Mouse (Mus musculus) MEL (cell line): ENCODE measurements around the gene Kctd17. TPM values are rescaled to one million over a fixed set of nuclear protein-coding genes. Genes with fewer than 3 reads are reported as not detected.

Experiments used
- DNase-seq: peaks from one replicate; pipeline ENCODE4 v3.0.0; 2011; ENCODE audit warnings: low read depth, low spot score
- H3K27ac ChIP-seq: 2 replicates; pipeline ENCODE4 v1.5.1; 2012; ENCODE audit warnings: low read depth, mild to moderate bottlenecking, control low read depth, low read length, moderate library complexity; ENCODE audit not compliant: control insufficient read depth
- H3K27me3 ChIP-seq, 2 experiments: fragments of 150-350 bp in 1 of 2; sonication (generic) in 1 of 2; 2 replicates each; pipeline ENCODE4 v1.6.1; 2012; ENCODE audit warnings: low read length in 2 of 2, mild to moderate bottlenecking in 2 of 2, improper control_type of control experiment in 1 of 2, moderate library complexity in 1 of 2; ENCODE audit not compliant: insufficient read depth in 2 of 2, control insufficient read depth in 1 of 2
- H3K36me3 ChIP-seq, 2 experiments: 2 replicates each; pipeline ENCODE4 v1.6.1; 2012 to 2014; ENCODE audit warnings: low read length in 2 of 2, improper control_type of control experiment in 1 of 2, inconsistent platforms in 1 of 2, mild to moderate bottlenecking in 1 of 2; ENCODE audit not compliant: insufficient read depth in 2 of 2, control insufficient read depth in 1 of 2
- H3K4me1 ChIP-seq, 2 experiments: fragments of 150-350 bp in 1 of 2; sonication (generic) in 1 of 2; 2 replicates each; pipeline ENCODE4 v1.6.1; 2012; ENCODE audit warnings: low read length in 2 of 2, improper control_type of control experiment in 1 of 2, mild to moderate bottlenecking in 1 of 2; ENCODE audit not compliant: insufficient read depth in 2 of 2, control insufficient read depth in 1 of 2
- H3K4me3 ChIP-seq, 2 experiments: fragments of 150-350 bp in 1 of 2; sonication (generic) in 1 of 2; 2 replicates each; pipeline ENCODE4 v1.5.1; 2012; ENCODE audit warnings: low read depth in 2 of 2, low read length in 2 of 2, mild to moderate bottlenecking in 2 of 2, moderate library complexity in 2 of 2, control low read depth in 1 of 2, improper control_type of control experiment in 1 of 2; ENCODE audit not compliant: control insufficient read depth in 1 of 2, insufficient read depth in 1 of 2
- H3K79me2 ChIP-seq: 2 replicates; pipeline ENCODE4 v1.6.1; 2012; ENCODE audit warnings: mild to moderate bottlenecking, low read length, moderate library complexity; ENCODE audit not compliant: control insufficient read depth, poor library complexity, insufficient read depth
- H3K9ac ChIP-seq: 2 replicates; pipeline ENCODE4 v1.6.1; 2012; ENCODE audit warnings: low read depth, mild to moderate bottlenecking, control low read depth, low read length, moderate library complexity; ENCODE audit not compliant: control insufficient read depth, poor library complexity, severe bottlenecking
- H3K9me3 ChIP-seq: fragments of 150-350 bp; sonication (generic); replicated peaks from 2 replicates; pipeline ENCODE4 v1.6.1; 2012; ENCODE audit warnings: mild to moderate bottlenecking, low read length, improper control_type of control experiment, moderate library complexity; ENCODE audit not compliant: insufficient read depth
- CHD1 ChIP-seq: IDR thresholded peaks from 2 replicates; pipeline ENCODE4 v1.6.1; 2012; ENCODE audit warnings: low read depth, mild to moderate bottlenecking, inconsistent platforms, low read length, improper control_type of control experiment
- CHD2 ChIP-seq: IDR thresholded peaks from 2 replicates; pipeline ENCODE4 v1.6.1; 2011; ENCODE audit warnings: low read length, improper control_type of control experiment
- CTCF ChIP-seq, 3 experiments: IDR thresholded peaks in 2 of 3; conservative IDR thresholded peaks in 1 of 3; 2 replicates each; pipeline ENCODE4 v1.5.1; 2011 to 2012; ENCODE audit warnings: low read length in 3 of 3, low read depth in 2 of 3, mild to moderate bottlenecking in 2 of 3, improper control_type of control experiment in 1 of 3, inconsistent platforms in 1 of 3, mixed read lengths in 1 of 3, moderate library complexity in 1 of 3; ENCODE audit not compliant: control insufficient read depth in 1 of 3, insufficient read depth in 1 of 3, poor library complexity in 1 of 3, severe bottlenecking in 1 of 3
- ELF1 ChIP-seq: IDR thresholded peaks from 2 replicates; pipeline ENCODE4 v1.6.1; 2014; ENCODE audit warnings: low read depth, mild to moderate bottlenecking, inconsistent platforms, low read length, improper control_type of control experiment, moderate library complexity
- EP300 ChIP-seq, 2 experiments: IDR thresholded peaks; 2 replicates each; pipeline ENCODE4 v1.6.1; 2011; ENCODE audit warnings: improper control_type of control experiment in 2 of 2, low read length in 2 of 2, low read depth in 1 of 2, mild to moderate bottlenecking in 1 of 2
- GABPA ChIP-seq: IDR thresholded peaks from 2 replicates; pipeline ENCODE4 v1.6.1; 2012; ENCODE audit warnings: low read depth, mild to moderate bottlenecking, inconsistent platforms, low read length, improper control_type of control experiment, moderate library complexity
- HCFC1 ChIP-seq: IDR thresholded peaks from 2 replicates; pipeline ENCODE4 v1.6.1; 2012; ENCODE audit warnings: low read depth, mild to moderate bottlenecking, inconsistent platforms, low read length, improper control_type of control experiment, moderate library complexity
- MAX ChIP-seq: IDR thresholded peaks from 2 replicates; pipeline ENCODE4 v1.6.1; 2011; ENCODE audit warnings: low read length, improper control_type of control experiment
- MEF2A ChIP-seq: IDR thresholded peaks from 2 replicates; pipeline ENCODE4 v1.6.1; 2014; ENCODE audit warnings: low read depth, mild to moderate bottlenecking, inconsistent platforms, low read length, improper control_type of control experiment; ENCODE audit not compliant: poor library complexity, insufficient replicate concordance, severe bottlenecking; ENCODE audit errors: extremely low read depth
- MXI1 ChIP-seq: IDR thresholded peaks from 2 replicates; pipeline ENCODE4 v1.6.1; 2011; ENCODE audit warnings: mild to moderate bottlenecking, low read depth, low read length, improper control_type of control experiment
- MYB ChIP-seq: IDR thresholded peaks from 2 replicates; pipeline ENCODE4 v1.6.1; 2011; ENCODE audit warnings: mild to moderate bottlenecking, low read depth, low read length, improper control_type of control experiment
- POLR2A ChIP-seq, 2 experiments: IDR thresholded peaks; 2 replicates each; pipeline ENCODE4 v1.6.1; 2011 to 2012; ENCODE audit warnings: low read length in 2 of 2, mild to moderate bottlenecking in 2 of 2, control low read depth in 1 of 2, improper control_type of control experiment in 1 of 2, low read depth in 1 of 2, moderate library complexity in 1 of 2; ENCODE audit not compliant: control insufficient read depth in 1 of 2, insufficient read depth in 1 of 2, poor library complexity in 1 of 2
- POLR2AphosphoS2 ChIP-seq: IDR thresholded peaks from 2 replicates; pipeline ENCODE4 v1.6.1; 2011; ENCODE audit warnings: low read length, improper control_type of control experiment
- SMC3 ChIP-seq: IDR thresholded peaks from 2 replicates; pipeline ENCODE4 v1.6.1; 2011; ENCODE audit warnings: low read depth, low read length, improper control_type of control experiment
- USF2 ChIP-seq, 2 experiments: IDR thresholded peaks; 2 replicates each; pipeline ENCODE4 v1.6.1; 2011 to 2012; ENCODE audit warnings: improper control_type of control experiment in 2 of 2, low read length in 2 of 2, borderline replicate concordance in 1 of 2, inconsistent platforms in 1 of 2, low read depth in 1 of 2, mild to moderate bottlenecking in 1 of 2; ENCODE audit not compliant: insufficient read depth in 1 of 2
- ZC3H11A ChIP-seq: IDR thresholded peaks from 2 replicates; pipeline ENCODE4 v1.6.1; 2012; ENCODE audit warnings: low read depth, mild to moderate bottlenecking, inconsistent platforms, low read length, improper control_type of control experiment
- ZNF384 ChIP-seq: IDR thresholded peaks from 2 replicates; pipeline ENCODE4 v1.6.1; 2012; ENCODE audit warnings: low read depth, mild to moderate bottlenecking, inconsistent platforms, low read length, improper control_type of control experiment
- polyA plus RNA-seq, 2 experiments: library from polyadenylated mRNA; stranded (reverse) in 1 of 2; unstranded in 1 of 2; fragments of >175 nt in 1 of 2; fragments of >200 nt in 1 of 2; gene quantifications; 2 replicates each; pipeline versions ENCODE4 v1.2.1 to v1.2.4; 2012; ENCODE audit warnings: low replicate concordance in 2 of 2, low read depth in 1 of 2; ENCODE audit not compliant: insufficient read length in 2 of 2, insufficient read depth in 1 of 2, missing spikeins in 1 of 2
- total RNA-seq: library from RNA; depleted of rRNA; stranded (reverse); fragments of 300-350 nt; gene quantifications from 2 replicates; pipeline ENCODE4 v1.2.3, GENCODE M21; 2012

Kctd17 gene
- total and polyA plus RNA-seq, 3 experiments = not detected

DNA sequence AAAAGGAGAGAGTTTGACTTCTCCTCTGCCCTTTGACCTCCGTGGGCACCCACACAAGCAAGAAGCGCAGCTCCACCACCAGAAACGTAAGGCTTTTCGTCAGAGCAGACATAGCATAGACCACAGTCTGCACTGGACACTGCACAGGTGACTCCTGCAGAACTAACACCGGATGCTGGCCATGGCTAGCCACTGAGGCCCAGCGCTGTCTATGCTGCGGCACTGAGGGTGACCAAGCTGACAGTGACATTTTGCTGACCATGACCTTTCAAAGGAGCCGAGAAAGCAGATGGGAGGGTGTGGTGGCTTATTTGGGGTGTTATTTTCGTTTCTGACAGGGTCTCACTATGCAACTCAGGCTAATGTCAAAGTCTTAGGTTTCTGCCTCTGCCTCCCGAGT is 28.8 kb downstream of the Kctd17 start:
- Histone ChIP-seq H3K9ac (no peak overlapping the region), H3K36me3 (no peaks in the 10 kb centered on the region), H3K9me3 (no peaks in the 10 kb centered on the region), H3K27me3 (no peaks in the 10 kb centered on the region), H3K4me3 (no peak overlapping the region), H3K4me1 (peaks cover 0 to 8% of the 10 kb centered on the region in 2 experiments; a peak in 1 of 4 replicates), H3K79me2 (no peaks in the 10 kb centered on the region), H3K27ac (no peak overlapping the region)
- DNase-seq = no peak
- TF ChIP-seq MYB (no peak), HCFC1 (no peak), GABPA (no peak), MAX (no peak), MEF2A (no peak), SMC3 (no peak), ZC3H11A (no peak), POLR2AphosphoS2 (no peak), POLR2A (IDR thresholded peaks at IDR 0.05; ENCODE audit: control insufficient read depth in 1 of 2, insufficient read depth in 1 of 2, low read depth in 1 of 2, low read length in 2 of 2, poor library complexity in 1 of 2) (no peak), MXI1 (no peak), USF2 (IDR thresholded peaks at IDR 0.05; ENCODE audit: borderline replicate concordance in 1 of 2, insufficient read depth in 1 of 2, low read depth in 1 of 2, low read length in 2 of 2) (no peak), EP300 (IDR thresholded peaks at IDR 0.05; ENCODE audit: low read depth in 1 of 2, low read length in 2 of 2) (no peak), ELF1 (no peak), CHD2 (no peak), ZNF384 (no peak)

DNA sequence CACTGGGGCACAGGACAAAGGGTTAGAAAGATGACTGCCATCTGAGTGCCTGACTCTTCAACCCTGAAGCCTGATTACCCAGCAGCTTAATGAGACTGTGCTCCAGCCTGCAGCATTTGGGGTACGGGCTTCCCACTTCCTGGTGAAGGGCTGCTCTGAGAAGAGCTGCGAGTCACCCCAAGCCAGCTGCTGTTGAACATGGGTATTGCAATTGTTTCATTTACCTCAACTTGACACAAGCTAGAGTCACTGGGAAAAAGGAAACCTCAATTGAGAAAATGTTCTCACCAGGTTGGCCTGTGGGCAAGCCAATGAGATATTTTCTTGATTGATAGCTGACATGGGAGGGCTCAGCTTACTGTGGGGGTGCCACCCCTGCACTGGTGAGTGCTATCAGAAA is 34.6 kb downstream of the Kctd17 start:
- no peak overlapping the region for H3K27ac ChIP-seq
- peak; percentile 13 for DNase-seq
- H3K9me3 ChIP-seq = no peaks in the 10 kb centered on the region
- peaks cover 0 to 8% of the 10 kb centered on the region in 2 experiments; a peak in 2 of 4 replicates for H3K27me3 ChIP-seq
- no peak overlapping the region for H3K4me3 ChIP-seq
- no peaks in the 10 kb centered on the region for H3K36me3 ChIP-seq
- H3K79me2 ChIP-seq = no peaks in the 10 kb centered on the region
- TF ChIP-seq CHD1 (no peak), CTCF (IDR thresholded peaks at IDR 0.05 in 2 of 3, conservative IDR thresholded peaks at IDR 0.05 in 1 of 3; ENCODE audit: control insufficient read depth in 1 of 3, insufficient read depth in 1 of 3, low read depth in 2 of 3, low read length in 3 of 3, poor library complexity in 1 of 3, severe bottlenecking in 1 of 3) (peak in 1 of 3 experiments; percentile 0; a peak in 1 of 6 replicates)
- no peaks in the 10 kb centered on the region for H3K4me1 ChIP-seq
- no peak overlapping the region for H3K9ac ChIP-seq
